Mouse (Mus musculus) C2C12 (cell line): ENCODE results near the gene Vps45.

Experiments
- CTCF ChIP-seq: IDR thresholded peaks from one replicate; pipeline ENCODE4 v1.5.1; 2011; ENCODE audit not compliant: control insufficient read depth, insufficient read depth, insufficient read length
- MAX ChIP-seq: IDR thresholded peaks from one replicate; pipeline ENCODE4 v1.6.1; 2011; ENCODE audit warnings: mild to moderate bottlenecking, control low read depth

GRCm38 (mm10) chr3:96029336-96029735, 28.9 kb downstream of the Vps45 start:
- no peak for TF ChIP-seq CTCF
- no peak for TF ChIP-seq MAX
